Mouse (Mus musculus) cortical plate, adult 2 months (tissue): Measurements from ENCODE around the gene Rasl10b.

Experiments
- CTCF ChIP-seq: fragments of 200-500 bp; IDR thresholded peaks from 2 replicates; pipeline ENCODE4 v1.5.1; 2011; ENCODE audit warnings: mild to moderate bottlenecking, control low read depth, low read length; ENCODE audit not compliant: insufficient read depth; ENCODE audit errors: extremely low read depth
- POLR2A ChIP-seq: fragments of 200-500 bp; IDR thresholded peaks from 2 replicates; pipeline ENCODE4 v1.6.1; 2011; ENCODE audit warnings: mild to moderate bottlenecking, low read length, control low read depth; ENCODE audit not compliant: insufficient read depth; ENCODE audit errors: extremely low read depth

- TF ChIP-seq CTCF (no peak), POLR2A (no peak)
Measured at GRCm38 (mm10) chr11:83409087-83409754, at the start of gene Rasl10b.
